Mouse (Mus musculus): Measurements from ENCODE around the gene Ccdc40. TPM values are rescaled to one million over a fixed set of nuclear protein-coding genes. Genes with fewer than 3 reads are reported as not detected.

Gene Ccdc40
- polyA plus RNA-seq, 1 experiment from 2014 or later = 6.8 TPM

DNA sequence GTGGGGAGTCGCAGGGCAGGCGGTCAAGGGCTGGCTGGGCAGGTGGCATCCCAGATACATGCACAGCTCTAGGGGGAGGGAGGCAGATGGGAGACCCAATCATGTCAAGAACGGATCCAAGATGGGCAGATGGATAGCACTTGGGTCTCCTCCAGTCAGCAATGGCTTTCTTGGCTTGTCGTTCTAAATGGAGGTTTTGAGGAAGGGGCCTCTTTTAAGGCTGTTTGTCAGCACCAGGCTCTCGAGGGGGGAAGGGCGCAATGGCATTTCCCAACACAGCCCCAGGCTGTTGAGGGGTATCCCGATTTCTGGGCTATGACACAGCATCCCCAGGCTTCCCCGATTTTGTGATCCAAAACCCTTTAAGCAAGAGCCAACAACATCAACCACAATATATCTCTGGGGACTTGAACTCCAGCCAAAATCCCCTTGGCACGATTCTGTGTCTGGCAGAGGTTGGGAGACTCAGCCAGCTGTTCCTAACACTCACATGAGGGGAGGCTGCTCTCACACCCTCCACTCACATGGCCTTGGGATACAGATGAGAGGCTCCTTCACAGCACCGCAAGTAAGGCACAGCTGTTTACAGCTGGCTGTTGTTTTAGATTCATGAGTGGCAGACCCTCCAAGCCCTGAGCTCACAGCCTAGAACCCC, 18.9 kb upstream of the Ccdc40 start:
- 60% methylated on average over 10 of the region's 10 CpGs for WGBS
- Histone ChIP-seq H3K9me3 (no peaks in the 10 kb centered on the region), H3K27me3 (no peaks in the 10 kb centered on the region), H3K27ac (no peak overlapping the region), H3K4me2 (replicated peaks) (no peak overlapping the region), H3K9ac (peak overlapping the region; percentile 13; the same call in 1 of the 2 replicates), H3K4me3 (no peak overlapping the region), H3K36me3 (peaks cover 47% of the 10 kb centered on the region), H3K4me1 (peaks cover 54% of the 10 kb centered on the region)
- ATAC-seq (ENCODE audit: low FRiP score, low read depth) = no peak

- Histone ChIP-seq H3K27me3 (no peaks in the 10 kb centered on the region), H3K4me3 (no peak overlapping the region), H3K36me3 (peaks cover 40% of the 10 kb centered on the region), H3K4me1 (peaks cover 63% of the 10 kb centered on the region), H3K4me2 (replicated peaks) (peak overlapping the region; percentile 11; the same call in 1 of the 2 replicates), H3K9ac (no peak overlapping the region), H3K27ac (no peak overlapping the region), H3K9me3 (no peaks in the 10 kb centered on the region)
- no peak for ATAC-seq (ENCODE audit: low FRiP score, low read depth)
- WGBS = 73% methylated on average over 32 of the region's 32 CpGs
Measured at GRCm38 (mm10) chr11:119210321-119211100, 17.9 kb upstream of the Ccdc40 start.

- Histone ChIP-seq H3K4me3 (no peak overlapping the region), H3K9me3 (no peaks in the 10 kb centered on the region), H3K9ac (no peak overlapping the region), H3K27me3 (no peaks in the 10 kb centered on the region), H3K4me2 (replicated peaks) (peak overlapping the region; percentile 23), H3K36me3 (peaks cover 33% of the 10 kb centered on the region), H3K27ac (peak overlapping the region; percentile 44; the same call in 1 of the 2 replicates), H3K4me1 (peaks cover 74% of the 10 kb centered on the region)
- 32% methylated on average over 21 of the region's 21 CpGs for WGBS
- ATAC-seq (ENCODE audit: low FRiP score, low read depth) = peak; percentile 18; the same call in 1 of the 2 replicates
Measured at GRCm38 (mm10) chr11:119211604-119212309, 16.6 kb upstream of the Ccdc40 start.

GRCm38 (mm10) chr11:119213166-119213885, 15.0 kb upstream of the Ccdc40 start:
- ATAC-seq (ENCODE audit: low FRiP score, low read depth) = no peak
- Histone ChIP-seq H3K4me3 (no peak overlapping the region), H3K9me3 (no peaks in the 10 kb centered on the region), H3K9ac (no peak overlapping the region), H3K4me1 (peaks cover 77% of the 10 kb centered on the region), H3K27me3 (no peaks in the 10 kb centered on the region), H3K36me3 (peaks cover 24% of the 10 kb centered on the region), H3K4me2 (replicated peaks) (no peak overlapping the region), H3K27ac (peak overlapping the region; percentile 15; the same call in 1 of the 2 replicates)
- 59% methylated on average over 19 of the region's 19 CpGs for WGBS

- Histone ChIP-seq H3K4me1 (peaks cover 72% of the 10 kb centered on the region), H3K4me3 (peak overlapping the region; percentile 20; the same call in 1 of the 2 replicates), H3K27ac (peak overlapping the region; percentile 52; the same call in 1 of the 2 replicates), H3K4me2 (replicated peaks) (peak overlapping the region; percentile 54), H3K27me3 (no peaks in the 10 kb centered on the region), H3K9ac (0 out of 2 replicates have a peak overlapping the region, but pooled peaks have one; percentile 36), H3K36me3 (peaks cover 7% of the 10 kb centered on the region; the same call in 1 of the 2 replicates), H3K9me3 (no peaks in the 10 kb centered on the region)
- peak; percentile 45 for ATAC-seq (ENCODE audit: low FRiP score, low read depth)
- WGBS = 11% methylated on average over 18 of the region's 18 CpGs
Measured at GRCm38 (mm10) chr11:119215038-119215904, 13.1 kb upstream of the Ccdc40 start.

- Histone ChIP-seq H3K9ac (no peak overlapping the region), H3K4me3 (no peak overlapping the region), H3K9me3 (no peaks in the 10 kb centered on the region), H3K4me2 (replicated peaks) (peak overlapping the region; percentile 54), H3K27me3 (no peaks in the 10 kb centered on the region), H3K27ac (peak overlapping the region; percentile 6; the same call in 1 of the 2 replicates), H3K36me3 (peaks cover 7% of the 10 kb centered on the region; the same call in 1 of the 2 replicates), H3K4me1 (peaks cover 68% of the 10 kb centered on the region)
- no peak for ATAC-seq (ENCODE audit: low FRiP score, low read depth)
- 41% methylated on average over 9 of the region's 9 CpGs for WGBS
Measured at GRCm38 (mm10) chr11:119215905-119216507, 12.4 kb upstream of the Ccdc40 start.

- H3K36me3 ChIP-seq = peaks cover 7% of the 10 kb centered on the region; the same call in 1 of the 2 replicates
- H3K4me2 ChIP-seq (replicated peaks) = no peak overlapping the region
- no peak overlapping the region for H3K27ac ChIP-seq
- H3K9me3 ChIP-seq = no peaks in the 10 kb centered on the region
- WGBS = 88% methylated on average over 6 of the region's 6 CpGs
- peaks cover 67% of the 10 kb centered on the region for H3K4me1 ChIP-seq
- ATAC-seq (ENCODE audit: low FRiP score, low read depth) = no peak
- no peak overlapping the region for H3K9ac ChIP-seq
- no peaks in the 10 kb centered on the region for H3K27me3 ChIP-seq
- no peak overlapping the region for H3K4me3 ChIP-seq
Measured at GRCm38 (mm10) chr11:119217861-119218260, 10.5 kb upstream of the Ccdc40 start.

GRCm38 (mm10) chr11:119219816-119220465, 8.4 kb upstream of the Ccdc40 start:
- H3K9me3 ChIP-seq = no peaks in the 10 kb centered on the region
- H3K27me3 ChIP-seq = no peaks in the 10 kb centered on the region
- peaks cover 7% of the 10 kb centered on the region; the same call in 1 of the 2 replicates for H3K36me3 ChIP-seq
- no peak overlapping the region for H3K4me3 ChIP-seq
- peaks cover 61% of the 10 kb centered on the region for H3K4me1 ChIP-seq
- H3K9ac ChIP-seq = peak overlapping the region; percentile 21
- H3K4me2 ChIP-seq (replicated peaks) = no peak overlapping the region
- H3K27ac ChIP-seq = no peak overlapping the region
- ATAC-seq (ENCODE audit: low FRiP score, low read depth) = no peak
- WGBS = 21% methylated on average over 17 of the region's 17 CpGs

DNA sequence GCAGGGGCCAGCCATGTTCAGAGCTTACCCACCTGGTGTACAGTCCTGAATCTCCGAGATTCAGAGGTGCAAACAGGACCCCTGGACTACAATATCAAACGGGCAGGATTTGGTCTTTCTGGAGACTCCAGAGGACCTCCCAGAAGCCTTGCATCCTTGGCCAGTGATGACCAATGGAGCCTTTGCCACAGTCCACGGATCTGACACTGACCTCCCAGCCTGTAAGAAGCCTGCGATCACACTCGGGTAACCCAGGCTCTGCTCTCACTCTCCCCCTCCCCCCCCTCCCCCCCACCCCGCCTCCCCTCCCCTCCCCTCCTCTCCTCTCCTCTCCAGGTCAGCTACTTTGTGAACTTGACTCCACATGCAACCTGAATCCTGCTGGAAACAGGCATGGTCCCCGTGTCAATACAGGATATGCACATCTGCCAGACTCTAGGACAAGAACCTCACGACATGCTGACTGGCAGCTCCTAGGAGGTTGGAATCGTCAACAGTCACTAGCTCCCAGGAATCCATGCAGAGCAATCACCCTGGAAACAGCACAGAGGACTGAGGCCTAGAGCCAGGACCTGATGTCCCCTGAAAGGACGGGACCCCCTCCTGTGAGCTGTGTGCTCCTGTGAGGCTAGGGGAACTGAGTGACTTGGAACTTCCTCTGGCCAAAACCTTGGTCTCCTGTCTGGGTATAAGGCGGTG, 6.4 kb upstream of the Ccdc40 start:
- ATAC-seq (ENCODE audit: low FRiP score, low read depth) = no peak
- Histone ChIP-seq H3K36me3 (peaks cover 7% of the 10 kb centered on the region; the same call in 1 of the 2 replicates), H3K4me2 (replicated peaks) (no peak overlapping the region), H3K4me3 (no peak overlapping the region), H3K9me3 (no peaks in the 10 kb centered on the region), H3K27me3 (no peaks in the 10 kb centered on the region), H3K4me1 (peaks cover 64% of the 10 kb centered on the region), H3K9ac (peak overlapping the region; percentile 35; the same call in 1 of the 2 replicates), H3K27ac (no peak overlapping the region)
- 39% methylated on average over 10 of the region's 11 CpGs for WGBS

Data from limb, embryonic 13.5 days (tissue).